Comparison of ENCODE assay signal across 18 mouse cellular contexts in genomic region chr1:152528778-152529177, GRCm38 (mm10).
A peak's percentile ranks its signal among the peaks of the same experiment; 100 is the strongest.
DNase-seq lines count a peak whose midpoint lies in the region; ATAC-seq and TF ChIP-seq lines count a peak whose summit lies in the region.
"Had no signal": no experiment of that assay in that cellular context is flagged by ENCODE, and none has a peak within 500 bp of the region (broad histone marks: within the 10 kb centered on the region; RNA-seq: fewer than 3 reads in every experiment).

No protein-coding gene starts in this region.

- DNase-seq in heart, adult 9 months (ENCODE audit: low spot score in 2 of 2) = peak; percentile 44 to 59
- no peak for DNase-seq in heart, postnatal 36 days
- DNase-seq in spleen, postnatal 36 days (ENCODE audit: low spot score in 2 of 2) = peak; percentile 46 to 60
- no peak for DNase-seq in spleen, postnatal 4 days (ENCODE audit: low spot score in 2 of 2)
- DNase-seq in heart, postnatal 0 days (ENCODE audit: low spot score) = no peak
- peak; percentile 54 for DNase-seq in splenic B cell, adult 2 months (ENCODE audit: low read depth, low spot score)
- DNase-seq in retina, postnatal 1 day = no peak
- DNase-seq: adrenal gland, adult 8-10 months; cerebellum, adult 9-10 months; embryo, embryonic 11 days; thymus, postnatal 14 days had no signal

- H3K4me1 ChIP-seq in heart, postnatal 0 days (ENCODE audit: control insufficient read depth, insufficient read depth) = peaks cover 42% of the 10 kb centered on the region
- peaks cover 13% of the 10 kb centered on the region for H3K4me1 ChIP-seq in forebrain, embryonic 13.5 days

- TF ChIP-seq CTCF in heart, postnatal 0 days (IDR thresholded peaks at IDR 0.05; ENCODE audit: low read depth) = no peak

- 72% methylated on average over 3 of the region's 3 CpGs for WGBS in heart, postnatal 0 days
- WGBS in forebrain, embryonic 13.5 days = 90% methylated on average over 3 of the region's 3 CpGs

- peaks cover 62% of the 10 kb centered on the region for H3K36me3 ChIP-seq in heart, postnatal 0 days (replicated peaks; ENCODE audit: control insufficient read depth, insufficient read depth, low read length)
- H3K36me3 ChIP-seq in splenic B cell, adult 2 months (ENCODE audit: control insufficient read depth, insufficient read depth, low read length, poor library complexity, severe bottlenecking) = no peaks in the 10 kb centered on the region
- peaks cover 15% of the 10 kb centered on the region for H3K36me3 ChIP-seq in forebrain, embryonic 13.5 days (ENCODE audit: poor library complexity, severe bottlenecking)
- H3K36me3 ChIP-seq: neural tube, embryonic 12.5 days had no signal

- H3K27ac ChIP-seq in heart, postnatal 0 days (ENCODE audit: low read depth) = peak overlapping the region; percentile 93
- no peak overlapping the region for H3K27ac ChIP-seq in forebrain, embryonic 13.5 days
- H3K27ac ChIP-seq: intestine, embryonic 15.5 days; kidney, postnatal 0 days; limb, embryonic 13.5 days; midbrain, embryonic 13.5 days; neural tube, embryonic 12.5 days had no signal

- no peak overlapping the region for H3K4me2 ChIP-seq in heart, postnatal 0 days (ENCODE audit: low read depth, low read length)
- no peak overlapping the region for H3K4me2 ChIP-seq in forebrain, embryonic 13.5 days
- H3K4me2 ChIP-seq: intestine, embryonic 15.5 days; limb, embryonic 13.5 days; midbrain, embryonic 13.5 days; neural tube, embryonic 12.5 days had no signal

- no peak for ATAC-seq in heart, postnatal 0 days (ENCODE audit: insufficient read depth, low read depth)
- ATAC-seq in forebrain, embryonic 13.5 days = no peak
- ATAC-seq: forebrain, embryonic 14.5 days; intestine, embryonic 15.5 days; midbrain, embryonic 13.5 days had no signal

- H3K9ac ChIP-seq in heart, postnatal 0 days (replicated peaks; ENCODE audit: low read depth, low read length) = no peak overlapping the region
- H3K9ac ChIP-seq in forebrain, embryonic 13.5 days = no peak overlapping the region
- H3K9ac ChIP-seq: intestine, embryonic 15.5 days; limb, embryonic 13.5 days; midbrain, embryonic 13.5 days; neural tube, embryonic 12.5 days had no signal

- TF ChIP-seq EP300 in heart, postnatal 0 days (IDR thresholded peaks at IDR 0.05; ENCODE audit: low read depth) = no peak

- no peaks in the 10 kb centered on the region for H3K9me3 ChIP-seq in heart, postnatal 0 days (replicated peaks; ENCODE audit: control insufficient read depth, low read length)
- H3K9me3 ChIP-seq in forebrain, embryonic 13.5 days (replicated peaks) = no peaks in the 10 kb centered on the region
- H3K9me3 ChIP-seq: intestine, embryonic 15.5 days; limb, embryonic 13.5 days; midbrain, embryonic 13.5 days; neural tube, embryonic 12.5 days had no signal

- no peaks in the 10 kb centered on the region for H3K27me3 ChIP-seq in heart, postnatal 0 days (ENCODE audit: control insufficient read depth, insufficient read depth, low read length)
- H3K27me3 ChIP-seq in splenic B cell, adult 2 months (ENCODE audit: control insufficient read depth, insufficient read depth, low read length, poor library complexity, severe bottlenecking) = no peaks in the 10 kb centered on the region
- H3K27me3 ChIP-seq in forebrain, embryonic 13.5 days = no peaks in the 10 kb centered on the region
- H3K27me3 ChIP-seq: intestine, embryonic 15.5 days; limb, embryonic 13.5 days; midbrain, embryonic 13.5 days; neural tube, embryonic 12.5 days had no signal

- intact Hi-C loops in heart, postnatal 36 days (cut with DNase I) = no loop called here

- H3K4me3 ChIP-seq in heart, postnatal 0 days (ENCODE audit: low read depth, low read length) = no peak overlapping the region
- H3K4me3 ChIP-seq in forebrain, embryonic 13.5 days = no peak overlapping the region
- H3K4me3 ChIP-seq: intestine, embryonic 15.5 days; limb, embryonic 13.5 days; midbrain, embryonic 13.5 days; neural tube, embryonic 12.5 days had no signal

Comparison
In these comparisons a context has a peak if more than half of its experiments do, and no peak if none do; other contexts are left out.
1. DNase-seq: peak in heart, adult 9 months (2 of 2), spleen, postnatal 36 days (2 of 2) and splenic B cell, adult 2 months (single experiment); none in heart, postnatal 36 days (0 of 2), spleen, postnatal 4 days (0 of 2), heart, postnatal 0 days (single experiment) and retina, postnatal 1 day (single experiment).